Mouse (Mus musculus) small intestine, adult 2 months (tissue): Measurements from ENCODE around the gene Arhgdia.

Experiments
- CTCF ChIP-seq: fragments of 200-500 bp; IDR thresholded peaks from 2 replicates; pipeline ENCODE4 v1.5.1; 2012; ENCODE audit warnings: low read depth, mild to moderate bottlenecking, control low read depth, inconsistent platforms, low read length, moderate library complexity, mixed read lengths; ENCODE audit not compliant: insufficient replicate concordance, insufficient read length; ENCODE audit errors: extremely low read depth
- POLR2A ChIP-seq: fragments of 200-500 bp; IDR thresholded peaks from 2 replicates; pipeline ENCODE4 v1.6.1; 2012; ENCODE audit warnings: low read depth, mild to moderate bottlenecking, control low read depth, inconsistent platforms, low read length, moderate library complexity

- TF ChIP-seq POLR2A (no peak), CTCF (no peak)
These were observed 33.7 kb upstream of the Arhgdia start for GRCm38 (mm10) chr11:120615167-120615566.
